Mouse (Mus musculus): ENCODE results near the gene Dsp. TPM values are rescaled to one million over a fixed set of nuclear protein-coding genes. Genes with fewer than 3 reads are reported as not detected.

Gene Dsp
- polyA plus RNA-seq, 1 experiment from 2014 or later: 0.13 TPM

- DNase-seq: peak; percentile 98
- Histone ChIP-seq H3K36me3 (ENCODE audit: control insufficient read depth, insufficient read depth, low read length) (no peaks in the 10 kb centered on the region), H3K4me3 (replicated peaks; ENCODE audit: low read depth, low read length) (peak within 1 kb of the TSS; percentile 65), H3K9ac (replicated peaks; ENCODE audit: low read length) (peak within 1 kb of the TSS; percentile 66), H3K4me1 (ENCODE audit: control insufficient read depth, insufficient read depth, low read length) (peaks cover 10% of the 10 kb centered on the region), H3K27ac (replicated peaks; ENCODE audit: low read depth, low read length) (peak within 1 kb of the TSS; percentile 82), H3K4me2 (ENCODE audit: low read length) (peak within 1 kb of the TSS; percentile 60), H3K9me3 (ENCODE audit: control insufficient read depth, low read length) (no peaks in the 10 kb centered on the region), H3K27me3 (ENCODE audit: control insufficient read depth, insufficient read depth, low read length) (no peaks in the 10 kb centered on the region)
- under 1% methylated on average over 59 of the region's 59 CpGs for WGBS
- peak; percentile 96 for ATAC-seq (ENCODE audit: low FRiP score, low TSS enrichment)
Measured at GRCm38 (mm10) chr13:38204702-38205482, 53.8 kb downstream of the Dsp start, which contains the start of gene Snrnp48. Gene Snrnp48 (plus strand): TSS chr13:38204938.

GRCm38 (mm10) chr13:38211122-38211521 lies 60.0 kb downstream of the Dsp start:
- 96% methylated on average over 5 of the region's 5 CpGs for WGBS
- no peak overlapping the region for H3K4me3 ChIP-seq (replicated peaks; ENCODE audit: low read depth, low read length)

DNA sequence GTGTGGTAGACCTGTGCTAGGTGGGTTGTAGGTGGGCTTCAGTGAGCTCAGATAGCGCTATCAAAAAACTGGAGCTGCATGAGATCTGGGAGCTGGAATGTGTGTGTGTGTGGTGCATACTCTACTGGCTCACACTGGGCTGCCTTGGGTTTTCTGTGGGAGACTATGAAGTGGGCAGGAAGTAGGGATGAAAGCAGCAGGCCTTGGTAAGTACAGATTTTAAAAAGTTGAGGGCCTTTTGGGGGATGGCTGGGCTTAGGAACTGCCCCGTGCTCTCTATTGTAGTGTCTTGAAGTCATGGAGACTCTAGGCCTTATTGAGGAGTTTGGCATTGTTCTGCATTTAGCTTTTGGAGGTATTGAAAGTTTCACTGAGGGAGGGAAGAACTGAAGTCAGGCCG lies 67.6 kb downstream of the Dsp start:
- H3K9ac ChIP-seq (replicated peaks; ENCODE audit: low read length): no peak overlapping the region
- no peak overlapping the region for H3K4me2 ChIP-seq (ENCODE audit: low read length)
- peaks cover 82% of the 10 kb centered on the region for H3K36me3 ChIP-seq (ENCODE audit: control insufficient read depth, insufficient read depth, low read length)
- no peak overlapping the region for H3K27ac ChIP-seq (replicated peaks; ENCODE audit: low read depth, low read length)
- 90% methylated on average over 3 of the region's 3 CpGs for WGBS
- no peaks in the 10 kb centered on the region for H3K9me3 ChIP-seq (ENCODE audit: control insufficient read depth, low read length)
- H3K27me3 ChIP-seq (ENCODE audit: control insufficient read depth, insufficient read depth, low read length): no peaks in the 10 kb centered on the region
- DNase-seq: no peak
- no peak overlapping the region for H3K4me3 ChIP-seq (replicated peaks; ENCODE audit: low read depth, low read length)
- no peak for ATAC-seq (ENCODE audit: low FRiP score, low TSS enrichment)
- H3K4me1 ChIP-seq (ENCODE audit: control insufficient read depth, insufficient read depth, low read length): no peaks in the 10 kb centered on the region

More at GRCm38 (mm10) chr13:38211122-38211521, 60.0 kb downstream of the Dsp start:
- Histone ChIP-seq H3K27me3 (ENCODE audit: control insufficient read depth, insufficient read depth, low read length) (no peaks in the 10 kb centered on the region), H3K4me2 (ENCODE audit: low read length) (no peak overlapping the region), H3K9me3 (ENCODE audit: control insufficient read depth, low read length) (no peaks in the 10 kb centered on the region), H3K36me3 (ENCODE audit: control insufficient read depth, insufficient read depth, low read length) (peaks cover 45% of the 10 kb centered on the region), H3K9ac (replicated peaks; ENCODE audit: low read length) (no peak overlapping the region), H3K4me1 (ENCODE audit: control insufficient read depth, insufficient read depth, low read length) (peaks cover 3% of the 10 kb centered on the region), H3K27ac (replicated peaks; ENCODE audit: low read depth, low read length) (no peak overlapping the region)
- no peak for ATAC-seq (ENCODE audit: low FRiP score, low TSS enrichment)
- DNase-seq: no peak

GRCm38 (mm10) chr13:38220331-38220730 lies 69.2 kb downstream of the Dsp start:
- Histone ChIP-seq H3K27me3 (ENCODE audit: control insufficient read depth, insufficient read depth, low read length) (no peaks in the 10 kb centered on the region), H3K9me3 (ENCODE audit: control insufficient read depth, low read length) (no peaks in the 10 kb centered on the region), H3K4me1 (ENCODE audit: control insufficient read depth, insufficient read depth, low read length) (no peaks in the 10 kb centered on the region), H3K9ac (replicated peaks; ENCODE audit: low read length) (no peak overlapping the region), H3K4me3 (replicated peaks; ENCODE audit: low read depth, low read length) (no peak overlapping the region), H3K4me2 (ENCODE audit: low read length) (no peak overlapping the region), H3K36me3 (ENCODE audit: control insufficient read depth, insufficient read depth, low read length) (peaks cover 86% of the 10 kb centered on the region), H3K27ac (replicated peaks; ENCODE audit: low read depth, low read length) (no peak overlapping the region)
- 98% methylated on average over 6 of the region's 6 CpGs for WGBS
- no peak for DNase-seq
- ATAC-seq (ENCODE audit: low FRiP score, low TSS enrichment): no peak

DNA sequence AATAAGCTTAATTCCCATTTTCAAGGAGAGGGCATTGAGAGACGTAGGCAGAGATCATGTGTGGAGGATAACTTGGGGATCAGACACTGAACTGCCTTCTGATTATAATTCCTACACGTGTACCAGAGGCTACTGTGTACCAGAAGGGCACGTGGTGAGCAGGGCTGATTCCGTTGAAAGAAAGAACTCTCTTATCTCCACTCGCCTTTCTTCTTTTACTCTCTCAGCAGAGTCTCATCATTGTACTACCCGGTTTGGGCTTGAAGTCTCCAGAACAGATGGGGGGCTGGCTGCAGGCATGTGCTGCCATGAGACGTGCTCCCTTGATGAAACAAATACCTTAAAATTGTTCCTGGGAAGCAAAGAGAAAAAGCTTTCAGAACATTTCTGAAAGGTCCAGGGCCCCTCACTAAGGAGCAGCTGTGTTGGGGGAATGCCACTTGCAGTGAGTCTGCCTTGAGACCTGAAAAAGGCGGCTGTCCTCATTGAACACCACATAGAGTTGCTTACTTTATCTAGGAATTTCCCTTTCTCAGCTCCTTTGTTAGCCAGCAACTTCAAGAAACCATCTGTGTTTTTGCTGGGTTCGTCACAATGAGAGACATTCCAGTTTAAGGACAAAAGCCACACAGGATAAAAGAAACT lies 79.2 kb downstream of the Dsp start:
- WGBS: 72% methylated on average over 9 of the region's 9 CpGs
- no peak for ATAC-seq (ENCODE audit: low FRiP score, low TSS enrichment)
- no peak overlapping the region for H3K27ac ChIP-seq (replicated peaks; ENCODE audit: low read depth, low read length)

GRCm38 (mm10) chr13:38232411-38232810 lies 81.3 kb downstream of the Dsp start:
- Histone ChIP-seq H3K27me3 (ENCODE audit: control insufficient read depth, insufficient read depth, low read length) (no peaks in the 10 kb centered on the region), H3K36me3 (ENCODE audit: control insufficient read depth, insufficient read depth, low read length) (peaks cover 18% of the 10 kb centered on the region), H3K9me3 (ENCODE audit: control insufficient read depth, low read length) (no peaks in the 10 kb centered on the region), H3K4me3 (replicated peaks; ENCODE audit: low read depth, low read length) (no peak overlapping the region), H3K27ac (replicated peaks; ENCODE audit: low read depth, low read length) (no peak overlapping the region), H3K9ac (replicated peaks; ENCODE audit: low read length) (no peak overlapping the region), H3K4me2 (ENCODE audit: low read length) (no peak overlapping the region), H3K4me1 (ENCODE audit: control insufficient read depth, insufficient read depth, low read length) (no peaks in the 10 kb centered on the region)
- ATAC-seq (ENCODE audit: low FRiP score, low TSS enrichment): no peak
- DNase-seq: no peak
- 84% methylated on average over 4 of the region's 4 CpGs for WGBS

More for the DNA sequence above, 79.2 kb downstream of the Dsp start:
- no peaks in the 10 kb centered on the region for H3K9me3 ChIP-seq (ENCODE audit: control insufficient read depth, low read length)
- no peak overlapping the region for H3K4me3 ChIP-seq (replicated peaks; ENCODE audit: low read depth, low read length)
- no peaks in the 10 kb centered on the region for H3K4me1 ChIP-seq (ENCODE audit: control insufficient read depth, insufficient read depth, low read length)
- no peaks in the 10 kb centered on the region for H3K27me3 ChIP-seq (ENCODE audit: control insufficient read depth, insufficient read depth, low read length)
- DNase-seq: no peak
- no peak overlapping the region for H3K9ac ChIP-seq (replicated peaks; ENCODE audit: low read length)
- peaks cover 30% of the 10 kb centered on the region for H3K36me3 ChIP-seq (ENCODE audit: control insufficient read depth, insufficient read depth, low read length)
- no peak overlapping the region for H3K4me2 ChIP-seq (ENCODE audit: low read length)

GRCm38 (mm10) chr13:38232856-38233625 lies 81.9 kb downstream of the Dsp start:
- Histone ChIP-seq H3K4me2 (ENCODE audit: low read length) (no peak overlapping the region), H3K4me3 (replicated peaks; ENCODE audit: low read depth, low read length) (no peak overlapping the region), H3K27me3 (ENCODE audit: control insufficient read depth, insufficient read depth, low read length) (no peaks in the 10 kb centered on the region), H3K9me3 (ENCODE audit: control insufficient read depth, low read length) (no peaks in the 10 kb centered on the region), H3K27ac (replicated peaks; ENCODE audit: low read depth, low read length) (no peak overlapping the region), H3K4me1 (ENCODE audit: control insufficient read depth, insufficient read depth, low read length) (no peaks in the 10 kb centered on the region), H3K9ac (replicated peaks; ENCODE audit: low read length) (no peak overlapping the region), H3K36me3 (ENCODE audit: control insufficient read depth, insufficient read depth, low read length) (peaks cover 11% of the 10 kb centered on the region)
- ATAC-seq (ENCODE audit: low FRiP score, low TSS enrichment) (no peak), DNase-seq (no peak)
- 87% methylated on average over 3 of the region's 3 CpGs for WGBS

GRCm38 (mm10) chr13:38234651-38235050 lies 83.6 kb downstream of the Dsp start:
- Histone ChIP-seq H3K9ac (replicated peaks; ENCODE audit: low read length) (no peak overlapping the region), H3K36me3 (ENCODE audit: control insufficient read depth, insufficient read depth, low read length) (no peaks in the 10 kb centered on the region), H3K4me3 (replicated peaks; ENCODE audit: low read depth, low read length) (no peak overlapping the region), H3K9me3 (ENCODE audit: control insufficient read depth, low read length) (no peaks in the 10 kb centered on the region), H3K27me3 (ENCODE audit: control insufficient read depth, insufficient read depth, low read length) (no peaks in the 10 kb centered on the region), H3K4me1 (ENCODE audit: control insufficient read depth, insufficient read depth, low read length) (no peaks in the 10 kb centered on the region), H3K27ac (replicated peaks; ENCODE audit: low read depth, low read length) (no peak overlapping the region), H3K4me2 (ENCODE audit: low read length) (no peak overlapping the region)
- no peak for DNase-seq
- WGBS: 79% methylated on average over 5 of the region's 5 CpGs
- ATAC-seq (ENCODE audit: low FRiP score, low TSS enrichment): no peak
